In the genomic region with DNA sequence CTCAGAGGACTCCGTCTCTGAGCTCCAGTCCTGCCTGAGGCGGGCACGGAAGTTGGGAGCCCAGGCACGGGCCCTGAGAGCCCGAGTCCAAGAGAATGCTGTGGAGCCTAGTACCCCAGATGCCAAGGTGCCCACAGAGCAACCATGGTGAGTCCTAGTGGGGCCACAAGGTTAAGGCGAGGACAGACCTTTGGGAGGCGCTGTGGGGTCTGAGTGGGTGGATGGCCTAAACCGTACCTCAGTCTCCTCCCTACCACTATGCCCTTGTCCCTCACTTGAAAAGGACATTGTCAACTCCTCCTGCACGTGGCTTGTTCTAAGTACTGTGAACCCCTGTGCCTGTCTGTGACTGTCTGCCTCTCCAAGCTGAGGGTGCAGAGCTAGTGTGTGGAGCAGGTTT, we compare ENCODE assay signal across 9 mouse cellular contexts. TPM values are rescaled to one million over a fixed set of nuclear protein-coding genes. Genes with fewer than 3 reads are reported as not detected.
A peak's percentile ranks its signal among the peaks of the same experiment; 100 is the strongest.
DNase-seq lines count a peak whose midpoint lies in the region; ATAC-seq and TF ChIP-seq lines count a peak whose summit lies in the region.
"Had no signal": no experiment of that assay in that cellular context is flagged by ENCODE, and none has a peak within 500 bp of the region (broad histone marks: within the 10 kb centered on the region; RNA-seq: fewer than 3 reads in every experiment).

No protein-coding gene starts in this region.

- peaks cover 30% of the 10 kb centered on the region for H3K4me1 ChIP-seq in heart, embryonic 11.5 days (ENCODE audit: control insufficient read depth, insufficient read depth, low read length)
- H3K4me1 ChIP-seq in E14TG2a.4 (replicated peaks; ENCODE audit: low read depth, low read length), result peaks cover 85% of the 10 kb centered on the region
- peaks cover 22% of the 10 kb centered on the region for H3K4me1 ChIP-seq in forebrain, embryonic 16.5 days (replicated peaks; ENCODE audit: control insufficient read depth, insufficient read depth, low read length)
- peaks cover 82% of the 10 kb centered on the region for H3K4me1 ChIP-seq in liver, embryonic 13.5 days (replicated peaks)

- peak overlapping the region; percentile 88 for H3K4me2 ChIP-seq in heart, embryonic 11.5 days
- peak overlapping the region; percentile 72 for H3K4me2 ChIP-seq in forebrain, embryonic 16.5 days (ENCODE audit: low read length)
- H3K4me2 ChIP-seq in liver, embryonic 13.5 days, result peak overlapping the region; percentile 94

- H3K27ac ChIP-seq in heart, embryonic 11.5 days (ENCODE audit: low read depth, low read length), result no peak overlapping the region
- H3K27ac ChIP-seq in forebrain, embryonic 16.5 days (ENCODE audit: low read length), result no peak overlapping the region
- peak overlapping the region; percentile 94 for H3K27ac ChIP-seq in liver, embryonic 13.5 days

- no peak for ATAC-seq in heart, embryonic 11.5 days (replicated peaks; ENCODE audit: insufficient number of reproducible peaks, low FRiP score, low TSS enrichment)
- ATAC-seq in forebrain, embryonic 16.5 days, result no peak
- ATAC-seq in liver, embryonic 13.5 days (ENCODE audit: low read depth), result no peak
- no peak for ATAC-seq in inflammation-experienced regulatory T-cells, adult 6 months

- H3K27me3 ChIP-seq in heart, embryonic 11.5 days (ENCODE audit: control insufficient read depth, insufficient read depth, low read length), result no peaks in the 10 kb centered on the region
- H3K27me3 ChIP-seq in E14TG2a.4 (ENCODE audit: insufficient read depth, low read length), result no peaks in the 10 kb centered on the region
- H3K27me3 ChIP-seq in forebrain, embryonic 16.5 days (replicated peaks; ENCODE audit: control insufficient read depth, insufficient read depth, low read length), result no peaks in the 10 kb centered on the region
- H3K27me3 ChIP-seq in liver, embryonic 13.5 days, result no peaks in the 10 kb centered on the region

- peak overlapping the region; percentile 96 for H3K9ac ChIP-seq in heart, embryonic 11.5 days (ENCODE audit: low read depth, low read length)
- H3K9ac ChIP-seq in forebrain, embryonic 16.5 days (replicated peaks; ENCODE audit: low read depth, low read length), result no peak overlapping the region
- H3K9ac ChIP-seq in liver, embryonic 13.5 days, result peak overlapping the region; percentile 97

- 66% methylated on average over 9 of the region's 9 CpGs for WGBS in heart, embryonic 11.5 days (ENCODE audit: insufficient replicate concordance)
- WGBS in forebrain, embryonic 16.5 days, result 53% methylated on average over 9 of the region's 9 CpGs
- WGBS in liver, embryonic 13.5 days (ENCODE audit: insufficient replicate concordance), result 59% methylated on average over 9 of the region's 9 CpGs

- H3K36me3 ChIP-seq in heart, embryonic 11.5 days (ENCODE audit: control insufficient read depth, insufficient read depth, low read length), result peaks cover 34% of the 10 kb centered on the region
- peaks cover 55% of the 10 kb centered on the region for H3K36me3 ChIP-seq in E14TG2a.4 (ENCODE audit: insufficient read depth, low read length)
- H3K36me3 ChIP-seq in forebrain, embryonic 16.5 days (ENCODE audit: control insufficient read depth, insufficient read depth), result no peaks in the 10 kb centered on the region
- peaks cover 56% of the 10 kb centered on the region for H3K36me3 ChIP-seq in liver, embryonic 13.5 days

- peak overlapping the region; percentile 93 for H3K4me3 ChIP-seq in heart, embryonic 11.5 days (ENCODE audit: low read depth, low read length)
- peak overlapping the region; percentile 100 for H3K4me3 ChIP-seq in E14TG2a.4 (replicated peaks; ENCODE audit: low read length)
- H3K4me3 ChIP-seq in forebrain, embryonic 16.5 days (replicated peaks; ENCODE audit: low read length), result peak overlapping the region; percentile 89
- H3K4me3 ChIP-seq in liver, embryonic 13.5 days (replicated peaks), result peak overlapping the region; percentile 96

- no peak for DNase-seq in heart, adult 9 months (ENCODE audit: low spot score in 2 of 2)
- DNase-seq in liver, embryonic 13.5 days, result no peak
- no peak for DNase-seq in left cerebral cortex, postnatal 36 days (ENCODE audit: low spot score in 2 of 2)
- no peak for DNase-seq in thymus, postnatal 0 days (ENCODE audit: low spot score)
- DNase-seq: heart, postnatal 36 days had no signal

- intact Hi-C loops in left cerebral cortex, postnatal 36 days (cut with DNase I), result no loop called here

- no peak for TF ChIP-seq CTCF in E14TG2a.4 (conservative IDR thresholded peaks at IDR 0.05; ENCODE audit: low read length)

- H3K9me3 ChIP-seq in heart, embryonic 11.5 days (replicated peaks; ENCODE audit: control insufficient read depth, low read length), result no peaks in the 10 kb centered on the region
- no peaks in the 10 kb centered on the region for H3K9me3 ChIP-seq in E14TG2a.4 (ENCODE audit: low read length)
- no peaks in the 10 kb centered on the region for H3K9me3 ChIP-seq in forebrain, embryonic 16.5 days (ENCODE audit: control insufficient read depth, low read length)
- no peaks in the 10 kb centered on the region for H3K9me3 ChIP-seq in liver, embryonic 13.5 days (replicated peaks)

RNA-seq across cellular contexts. Expression of gene Cdt1, which starts 1.5 kb away (rescaled TPM):
- 29.5 and 30.4 TPM in 2 replicates for polyA plus RNA-seq in heart, embryonic 11.5 days (2014; fragmentation: Nextera tagmentation; extraction: Ambion mirVana)
- polyA plus RNA-seq in forebrain, embryonic 16.5 days (2015; fragmentation: Nextera tagmentation; extraction: Ambion mirVana), result 12.0 and 13.9 TPM in 2 replicates
- 60.6 and 64.3 TPM in 2 replicates for polyA plus RNA-seq in liver, embryonic 13.5 days (2015; fragmentation: Nextera tagmentation; extraction: Ambion mirVana)
- polyA plus RNA-seq in inflammation-experienced regulatory T-cells, adult 6 months (2017; shearing (Covaris generic)), result 10 to 100 TPM; 11.5 to 19.8 (median 11.7) TPM
- total RNA-seq in left cerebral cortex, postnatal 36 days (2021), result 1 to 10 TPM; 1.8 to 3.5 TPM
- 50.6 and 51.1 TPM in 2 replicates for polyA plus RNA-seq in thymus, postnatal 0 days (2015; fragmentation: Nextera tagmentation; extraction: Ambion mirVana)

RNA-seq across cellular contexts. Expression of gene Aprt, which starts 7.4 kb away (rescaled TPM):
- 250 and 262 TPM in 2 replicates for polyA plus RNA-seq in heart, embryonic 11.5 days (2014; fragmentation: Nextera tagmentation; extraction: Ambion mirVana)
- 184 and 204 TPM in 2 replicates for polyA plus RNA-seq in forebrain, embryonic 16.5 days (2015; fragmentation: Nextera tagmentation; extraction: Ambion mirVana)
- polyA plus RNA-seq in liver, embryonic 13.5 days (2015; fragmentation: Nextera tagmentation; extraction: Ambion mirVana), result 198 and 218 TPM in 2 replicates
- polyA plus RNA-seq in inflammation-experienced regulatory T-cells, adult 6 months (2017; shearing (Covaris generic)), result 100 to 1,000 TPM; 168 to 215 (median 192) TPM
- 10 to 100 TPM; 54.5 to 62.3 TPM for total RNA-seq in left cerebral cortex, postnatal 36 days (2021)
- polyA plus RNA-seq in thymus, postnatal 0 days (2015; fragmentation: Nextera tagmentation; extraction: Ambion mirVana), result 173 and 174 TPM in 2 replicates

RNA-seq across cellular contexts. Expression of gene Piezo1, which starts 18.2 kb away (rescaled TPM):
- 17.4 and 19.4 TPM in 2 replicates for polyA plus RNA-seq in heart, embryonic 11.5 days (2014; fragmentation: Nextera tagmentation; extraction: Ambion mirVana)
- polyA plus RNA-seq in forebrain, embryonic 16.5 days (2015; fragmentation: Nextera tagmentation; extraction: Ambion mirVana), result 1.9 and 3.4 TPM in 2 replicates
- 13.9 and 14.2 TPM in 2 replicates for polyA plus RNA-seq in liver, embryonic 13.5 days (2015; fragmentation: Nextera tagmentation; extraction: Ambion mirVana)
- 10 to 100 TPM; 12.9 to 16.2 (median 14.5) TPM for polyA plus RNA-seq in inflammation-experienced regulatory T-cells, adult 6 months (2017; shearing (Covaris generic))
- 1 to 10 TPM; 6.5 to 7.6 TPM for total RNA-seq in left cerebral cortex, postnatal 36 days (2021)
- 5.2 and 6.9 TPM in 2 replicates for polyA plus RNA-seq in thymus, postnatal 0 days (2015; fragmentation: Nextera tagmentation; extraction: Ambion mirVana)

RNA-seq across cellular contexts. Expression of gene Galns, which starts 41.9 kb away (rescaled TPM):
- 11.4 and 12.3 TPM in 2 replicates for polyA plus RNA-seq in heart, embryonic 11.5 days (2014; fragmentation: Nextera tagmentation; extraction: Ambion mirVana)
- polyA plus RNA-seq in forebrain, embryonic 16.5 days (2015; fragmentation: Nextera tagmentation; extraction: Ambion mirVana), result 3.8 and 4.6 TPM in 2 replicates
- polyA plus RNA-seq in liver, embryonic 13.5 days (2015; fragmentation: Nextera tagmentation; extraction: Ambion mirVana), result 4.0 and 4.4 TPM in 2 replicates
- 10 to 100 TPM in 2 of 3 experiments, 1 to 10 TPM in 1; 8.3 to 11.6 (median 10.6) TPM for polyA plus RNA-seq in inflammation-experienced regulatory T-cells, adult 6 months (2017; shearing (Covaris generic))
- total RNA-seq in left cerebral cortex, postnatal 36 days (2021), result 1 to 10 TPM; 8.8 to 9.2 TPM
- 10.5 and 11.7 TPM in 2 replicates for polyA plus RNA-seq in thymus, postnatal 0 days (2015; fragmentation: Nextera tagmentation; extraction: Ambion mirVana)

RNA-seq across cellular contexts. Expression of gene Trappc2l, which starts 42.1 kb away (rescaled TPM):
- polyA plus RNA-seq in heart, embryonic 11.5 days (2014; fragmentation: Nextera tagmentation; extraction: Ambion mirVana), result 49.8 and 60.0 TPM in 2 replicates
- polyA plus RNA-seq in forebrain, embryonic 16.5 days (2015; fragmentation: Nextera tagmentation; extraction: Ambion mirVana), result 72.0 and 92.6 TPM in 2 replicates
- polyA plus RNA-seq in liver, embryonic 13.5 days (2015; fragmentation: Nextera tagmentation; extraction: Ambion mirVana), result 23.2 and 26.7 TPM in 2 replicates
- polyA plus RNA-seq in inflammation-experienced regulatory T-cells, adult 6 months (2017; shearing (Covaris generic)), result 10 to 100 TPM; 57.7 to 82.5 (median 80.6) TPM
- total RNA-seq in left cerebral cortex, postnatal 36 days (2021), result 10 to 100 TPM; 78.7 to 84.5 TPM
- polyA plus RNA-seq in thymus, postnatal 0 days (2015; fragmentation: Nextera tagmentation; extraction: Ambion mirVana), result 52.9 and 56.9 TPM in 2 replicates
